Mouse (Mus musculus) forebrain, postnatal 0 days (tissue): ENCODE results near the gene Eme2. TPM values are rescaled to one million over a fixed set of nuclear protein-coding genes. Genes with fewer than 3 reads are reported as not detected.

Source experiments
- ATAC-seq: fragments of 200-750 bp; cut with Nextera tagmentation; 2 replicates; pipeline ENCODE4 v1.8.0; 2017; ENCODE audit warnings: mild to moderate bottlenecking, moderate library complexity
- DNase-seq: peaks from one replicate; pipeline ENCODE4 v3.0.0-alpha.2; 2015
- H3K27ac ChIP-seq: fragments of 300-500 bp; sonication (generic); 2 replicates; pipeline ENCODE4 v1.5.1; 2014; ENCODE audit warnings: low read depth, mild to moderate bottlenecking, antibody characterized with exemption, low read length, moderate library complexity, mixed read lengths
- H3K27me3 ChIP-seq: fragments of 300-500 bp; sonication (generic); 2 replicates; pipeline ENCODE4 v1.6.1; 2014; ENCODE audit warnings: mild to moderate bottlenecking, low read length, mixed read lengths; ENCODE audit not compliant: insufficient read depth
- H3K36me3 ChIP-seq: fragments of 300-500 bp; sonication (generic); 2 replicates; pipeline ENCODE4 v1.6.1; 2014; ENCODE audit warnings: mild to moderate bottlenecking, moderate library complexity; ENCODE audit not compliant: insufficient read depth
- H3K4me1 ChIP-seq: fragments of 300-500 bp; sonication (generic); 2 replicates; pipeline ENCODE4 v1.6.1; 2014; ENCODE audit warnings: antibody characterized with exemption; ENCODE audit not compliant: insufficient read depth
- H3K4me2 ChIP-seq: fragments of 300-500 bp; sonication (generic); 2 replicates; pipeline ENCODE4 v1.6.1; 2014; ENCODE audit warnings: low read depth, mild to moderate bottlenecking, moderate library complexity
- H3K4me3 ChIP-seq: fragments of 300-500 bp; sonication (generic); 2 replicates; pipeline ENCODE4 v1.5.1; 2014; ENCODE audit warnings: low read depth, low read length, mixed read lengths
- H3K9ac ChIP-seq: fragments of 300-500 bp; sonication (generic); 2 replicates; pipeline ENCODE4 v1.6.1; 2014; ENCODE audit warnings: mild to moderate bottlenecking
- H3K9me3 ChIP-seq: fragments of 300-500 bp; sonication (generic); 2 replicates; pipeline ENCODE4 v1.6.1; 2016; ENCODE audit warnings: low read length
- CTCF ChIP-seq: sonication (generic); IDR thresholded peaks from 2 replicates; pipeline ENCODE4 v1.5.1; 2016; ENCODE audit warnings: antibody characterized with exemption, control low read depth, low read depth
- WGBS: fragments of 180-500 bp; shearing (Covaris S2); extraction: QIAGEN DNeasy Blood & Tissue Kit; methylation state at CpG from one replicate; pipeline ENCODE4 v1.1.7; 2014; 5-methylcytosine and 5-hydroxymethylcytosine counted together
- polyA plus RNA-seq: library from polyadenylated mRNA; unstranded; fragments of >200 nt; fragmentation: Nextera tagmentation; extraction: Ambion mirVana; gene quantifications from 2 replicates; pipeline ENCODE4 v1.2.1, GENCODE M21; 2015
- total RNA-seq: library from RNA; depleted of rRNA; stranded (reverse); fragments of >200 nt; gene quantifications from 2 replicates; pipeline ENCODE4 v1.2.3, GENCODE M21; 2014; rRNA removed

Gene Eme2
- total and polyA plus RNA-seq, 2 experiments from 2014 or later, result 17.9 to 35.6 TPM

DNA sequence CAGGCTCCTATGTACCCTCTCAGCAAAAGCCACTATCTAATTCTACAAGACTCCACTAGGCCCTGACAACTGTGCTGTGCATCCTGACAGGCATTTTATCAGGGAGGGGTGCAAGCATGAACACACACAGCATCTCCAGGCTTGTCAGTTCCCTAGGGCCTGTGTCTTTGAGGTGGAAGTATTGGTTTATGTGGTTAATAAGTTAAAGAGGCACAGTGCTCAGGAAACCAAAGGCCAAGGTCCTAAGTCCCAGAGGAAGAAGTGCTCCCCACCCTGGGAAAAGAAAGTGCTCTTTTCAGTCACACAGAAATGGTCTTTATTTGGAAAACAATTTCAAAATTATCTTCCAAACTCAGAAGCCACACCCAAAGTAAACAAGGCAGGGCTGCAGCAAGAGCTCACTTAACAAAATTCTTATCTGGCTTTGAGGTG is 46.3 kb downstream of the Eme2 start:
- no peak for ATAC-seq
- peaks cover 5% of the 10 kb centered on the region for H3K36me3 ChIP-seq
- H3K4me2 ChIP-seq, result no peak overlapping the region
- no peaks in the 10 kb centered on the region for H3K27me3 ChIP-seq
- no peak for DNase-seq
- H3K4me1 ChIP-seq, result peaks cover 16% of the 10 kb centered on the region; the same call in 1 of the 2 replicates
- no peaks in the 10 kb centered on the region for H3K9me3 ChIP-seq
- no peak overlapping the region for H3K27ac ChIP-seq
- no peak overlapping the region for H3K9ac ChIP-seq
- no peak for TF ChIP-seq CTCF
- no peak overlapping the region for H3K4me3 ChIP-seq

DNA sequence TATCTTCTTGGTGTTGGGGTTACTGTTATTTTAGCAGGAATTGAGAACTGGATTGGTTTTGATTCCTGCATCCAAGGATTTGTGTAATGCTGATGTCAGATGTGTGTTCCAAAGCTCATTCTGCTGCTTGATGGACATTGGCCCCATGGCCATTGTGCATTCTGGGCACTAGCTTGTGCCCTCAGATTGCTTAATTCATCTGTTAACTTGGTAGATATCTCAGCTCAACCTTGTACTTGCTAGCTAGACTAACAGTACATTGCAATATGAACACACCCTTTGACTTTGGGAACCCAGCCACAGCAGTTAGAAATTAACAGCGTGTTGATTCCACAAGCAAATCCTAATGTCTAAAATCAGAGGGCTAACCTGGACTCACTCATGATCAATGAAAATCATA is 47.5 kb downstream of the Eme2 start:
- H3K27ac ChIP-seq, result no peak overlapping the region
- no peaks in the 10 kb centered on the region for H3K36me3 ChIP-seq
- 98% methylated on average over 1 of the region's 1 CpGs for WGBS
- ATAC-seq (no peak), DNase-seq (no peak)
- no peak overlapping the region for H3K4me2 ChIP-seq
- H3K4me1 ChIP-seq, result peaks cover 16% of the 10 kb centered on the region; the same call in 1 of the 2 replicates
- H3K27me3 ChIP-seq, result no peaks in the 10 kb centered on the region
- no peak for TF ChIP-seq CTCF
- no peaks in the 10 kb centered on the region for H3K9me3 ChIP-seq
- H3K4me3 ChIP-seq, result no peak overlapping the region
- H3K9ac ChIP-seq, result no peak overlapping the region

DNA sequence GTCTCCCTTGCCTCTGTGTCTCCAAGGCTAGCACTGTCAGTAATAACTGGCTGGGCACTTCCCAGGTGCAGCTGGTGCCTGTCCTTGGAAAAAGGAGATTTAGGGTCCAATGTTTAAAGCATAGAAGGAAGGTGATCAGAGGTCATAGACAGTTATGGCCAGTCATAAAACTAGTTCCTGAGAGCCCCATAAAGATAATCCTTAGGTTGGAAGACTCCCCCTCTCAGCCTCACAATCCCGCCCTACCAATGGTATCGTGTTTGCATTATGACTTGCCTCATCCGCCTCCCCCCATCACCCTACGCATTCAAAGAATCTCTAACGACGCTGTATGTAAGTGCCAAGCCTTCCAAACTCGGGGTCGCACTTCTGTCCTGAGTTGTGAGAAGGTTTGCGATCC is 50.4 kb downstream of the Eme2 start:
- Histone ChIP-seq H3K4me3 (no peak overlapping the region), H3K27me3 (no peaks in the 10 kb centered on the region; the same call in 1 of the 2 replicates), H3K36me3 (no peaks in the 10 kb centered on the region), H3K4me2 (no peak overlapping the region), H3K27ac (no peak overlapping the region), H3K9ac (no peak overlapping the region), H3K4me1 (0 out of 2 replicates have a peak, but pooled peaks cover 11% of the 10 kb centered on the region), H3K9me3 (no peaks in the 10 kb centered on the region)
- no peak for TF ChIP-seq CTCF
- ATAC-seq (no peak), DNase-seq (no peak)
- 56% methylated on average over 9 of the region's 9 CpGs for WGBS

DNA sequence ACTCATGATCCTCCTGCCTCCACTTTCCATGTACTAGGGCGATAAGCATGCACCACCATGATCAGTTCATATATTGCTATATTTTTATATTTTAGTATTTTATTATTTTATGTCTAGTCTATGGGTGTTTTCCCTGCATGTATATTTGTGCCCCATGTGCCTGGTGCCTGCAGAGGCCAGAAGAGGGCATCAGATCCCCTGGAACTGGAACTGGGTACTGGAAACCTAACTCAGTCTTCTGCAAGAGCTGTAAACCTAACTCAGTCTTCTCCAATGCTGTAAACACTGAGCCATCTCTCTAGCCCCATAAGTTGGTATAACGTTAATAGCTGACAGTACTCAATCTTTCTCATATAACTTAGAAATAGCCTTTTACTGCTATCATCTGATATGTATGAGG is 52.3 kb downstream of the Eme2 start:
- Histone ChIP-seq H3K36me3 (no peaks in the 10 kb centered on the region), H3K4me1 (no peaks in the 10 kb centered on the region), H3K9me3 (no peaks in the 10 kb centered on the region), H3K27ac (no peak overlapping the region), H3K4me3 (no peak overlapping the region), H3K9ac (no peak overlapping the region), H3K27me3 (no peaks in the 10 kb centered on the region; the same call in 1 of the 2 replicates), H3K4me2 (no peak overlapping the region)
- no peak for TF ChIP-seq CTCF
- no peak for DNase-seq
- WGBS, result 61% methylated on average over 2 of the region's 2 CpGs
- ATAC-seq, result no peak

DNA sequence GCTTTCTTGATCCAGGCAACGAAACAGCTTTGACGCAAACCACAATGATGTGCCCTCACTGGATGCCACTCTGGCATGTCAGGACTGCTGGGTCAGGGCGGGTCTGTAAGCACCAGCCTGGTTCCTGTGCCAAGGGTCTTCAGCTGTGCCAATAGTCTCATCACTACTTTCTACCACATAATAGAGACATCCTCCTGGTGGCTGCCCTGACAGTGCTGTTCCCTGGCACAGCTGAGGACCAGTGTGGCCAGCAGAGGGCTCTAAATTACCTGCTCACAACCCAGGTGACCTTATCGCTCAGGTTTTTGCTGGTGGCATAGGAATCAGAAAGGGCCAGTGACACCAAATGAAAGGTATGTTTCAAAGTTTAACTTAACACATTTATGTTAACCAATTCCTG is 53.8 kb downstream of the Eme2 start:
- Histone ChIP-seq H3K9me3 (no peaks in the 10 kb centered on the region), H3K9ac (no peak overlapping the region), H3K36me3 (no peaks in the 10 kb centered on the region), H3K4me3 (no peak overlapping the region), H3K27me3 (no peaks in the 10 kb centered on the region; the same call in 1 of the 2 replicates), H3K27ac (no peak overlapping the region), H3K4me2 (no peak overlapping the region), H3K4me1 (no peaks in the 10 kb centered on the region)
- no peak for DNase-seq
- no peak for TF ChIP-seq CTCF
- 48% methylated on average over 4 of the region's 4 CpGs for WGBS
- ATAC-seq, result no peak

DNA sequence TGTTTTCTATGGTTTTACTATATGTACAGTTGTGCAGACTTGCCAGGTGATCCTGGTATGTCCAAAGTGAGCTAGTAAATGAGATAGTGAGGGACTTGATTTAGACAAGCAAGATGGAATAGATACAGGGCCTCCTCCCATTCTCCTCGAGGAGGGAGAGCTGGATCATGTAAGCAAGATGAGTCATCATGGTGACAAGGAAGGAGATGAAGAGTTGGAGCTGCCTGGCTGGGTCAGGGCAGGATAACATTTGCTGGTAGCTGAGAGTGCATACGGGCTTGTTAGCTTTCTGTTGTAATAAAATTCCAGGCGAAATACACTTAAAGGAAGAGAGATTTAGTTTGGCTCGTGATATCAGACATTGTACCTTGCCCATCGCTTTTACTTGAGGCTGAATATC is 54.5 kb downstream of the Eme2 start:
- H3K4me3 ChIP-seq, result no peak overlapping the region
- TF ChIP-seq CTCF, result no peak
- no peak overlapping the region for H3K4me2 ChIP-seq
- no peak overlapping the region for H3K9ac ChIP-seq
- no peaks in the 10 kb centered on the region for H3K36me3 ChIP-seq
- no peaks in the 10 kb centered on the region for H3K9me3 ChIP-seq
- H3K4me1 ChIP-seq, result no peaks in the 10 kb centered on the region
- H3K27me3 ChIP-seq, result no peaks in the 10 kb centered on the region; the same call in 1 of the 2 replicates
- 65% methylated on average over 5 of the region's 5 CpGs for WGBS
- ATAC-seq (no peak), DNase-seq (no peak)
- H3K27ac ChIP-seq, result no peak overlapping the region

DNA sequence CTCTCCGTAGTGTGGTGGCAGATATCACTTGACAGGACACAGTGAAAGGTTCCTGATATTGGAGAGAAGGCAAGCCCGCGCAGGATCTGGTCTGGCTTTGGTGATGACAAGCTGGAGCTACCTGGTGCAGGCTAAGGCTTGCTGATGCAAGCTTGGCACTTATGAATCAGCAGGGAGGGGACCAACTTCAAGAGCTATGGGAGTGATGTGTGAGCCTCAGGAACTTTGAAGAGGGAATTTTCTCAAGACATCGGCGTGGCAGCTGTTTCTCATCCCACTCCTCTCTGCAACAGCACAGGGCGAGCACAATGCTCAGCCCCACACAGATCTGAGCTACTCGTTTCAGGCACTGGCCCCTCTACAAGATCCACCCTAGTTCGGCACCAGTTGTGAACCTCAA is 55.0 kb downstream of the Eme2 start, which contains the start of gene Hagh:
Gene Hagh, plus strand, starts transcription at position 302 of the 400 bp plus-strand sequence.
- H3K4me1 ChIP-seq, result no peaks in the 10 kb centered on the region

More for the DNA sequence above, 55.0 kb downstream of the Eme2 start, which contains the start of gene Hagh:
- WGBS, result 72% methylated on average over 8 of the region's 8 CpGs
- Histone ChIP-seq H3K9ac (no peak within 1 kb of the TSS), H3K27me3 (no peaks in the 10 kb centered on the region; the same call in 1 of the 2 replicates), H3K4me2 (no peak within 1 kb of the TSS), H3K27ac (no peak within 1 kb of the TSS), H3K36me3 (no peaks in the 10 kb centered on the region), H3K9me3 (no peaks in the 10 kb centered on the region), H3K4me3 (no peak within 1 kb of the TSS)
- ATAC-seq (no peak), DNase-seq (no peak)
- TF ChIP-seq CTCF, result no peak

Other genes starting within 250 kb of the Eme2 start
- gene Slc9a3r2, start 244.8 kb downstream of the Eme2 start, total RNA-seq, result 43.5 and 54.5 TPM in 2 replicates
- gene Slc9a3r2, start 244.8 kb downstream of the Eme2 start, polyA plus RNA-seq, result 42.0 and 48.3 TPM in 2 replicates
- gene Npw, start 236.6 kb downstream of the Eme2 start, total RNA-seq, result not detected in 2 replicates
- 0.64 and 0.96 TPM in 2 replicates for gene Npw, start 236.6 kb downstream of the Eme2 start, polyA plus RNA-seq
- gene Zfp598, start 225.4 kb downstream of the Eme2 start, total RNA-seq, result 31.2 and 41.5 TPM in 2 replicates
- 14.6 and 15.0 TPM in 2 replicates for gene Zfp598, start 225.4 kb downstream of the Eme2 start, polyA plus RNA-seq
- gene Syngr3, start 205.1 kb downstream of the Eme2 start, total RNA-seq, result 218 and 221 TPM in 2 replicates
- 255 and 290 TPM in 2 replicates for gene Syngr3, start 205.1 kb downstream of the Eme2 start, polyA plus RNA-seq
- 34.5 and 34.7 TPM in 2 replicates for gene Gfer, start 198.9 kb downstream of the Eme2 start, total RNA-seq
- gene Gfer, start 198.9 kb downstream of the Eme2 start, polyA plus RNA-seq, result 35.4 and 38.0 TPM in 2 replicates
- gene Noxo1, start 198.9 kb downstream of the Eme2 start, total RNA-seq, result 3.8 and 4.5 TPM in 2 replicates
- 1.4 and 2.5 TPM in 2 replicates for gene Noxo1, start 198.9 kb downstream of the Eme2 start, polyA plus RNA-seq
- 39.0 and 59.2 TPM in 2 replicates for gene Tbl3, start 187.4 kb downstream of the Eme2 start, total RNA-seq
- 45.7 and 48.0 TPM in 2 replicates for gene Tbl3, start 187.4 kb downstream of the Eme2 start, polyA plus RNA-seq
- 0.69 TPM in 1 of 2 replicates, not detected in the other for gene Rnf151, start 177.0 kb downstream of the Eme2 start, total RNA-seq
- not detected in 2 replicates for gene Rnf151, start 177.0 kb downstream of the Eme2 start, polyA plus RNA-seq
- 2,317 and 3,198 TPM in 2 replicates for gene Rps2, start 177.0 kb downstream of the Eme2 start, total RNA-seq
- gene Rps2, start 177.0 kb downstream of the Eme2 start, polyA plus RNA-seq, result 884 and 936 TPM in 2 replicates
- gene Ndufb10, start 170.6 kb downstream of the Eme2 start, total RNA-seq, result 151 and 199 TPM in 2 replicates
- gene Ndufb10, start 170.6 kb downstream of the Eme2 start, polyA plus RNA-seq, result 312 and 351 TPM in 2 replicates
- gene Rpl3l, start 167.3 kb downstream of the Eme2 start, total RNA-seq, result not detected in 2 replicates
- gene Rpl3l, start 167.3 kb downstream of the Eme2 start, polyA plus RNA-seq, result 0.34 TPM in 1 of 2 replicates, not detected in the other
- gene Msrb1, start 158.4 kb downstream of the Eme2 start, total RNA-seq, result 19.3 and 27.4 TPM in 2 replicates
- 28.4 and 28.6 TPM in 2 replicates for gene Msrb1, start 158.4 kb downstream of the Eme2 start, polyA plus RNA-seq
- 0.57 TPM in 1 of 2 replicates, not detected in the other for gene Hs3st6, start 142.1 kb downstream of the Eme2 start, total RNA-seq
- 0.45 and 0.53 TPM in 2 replicates for gene Hs3st6, start 142.1 kb downstream of the Eme2 start, polyA plus RNA-seq
- gene Meiob, start 90.8 kb downstream of the Eme2 start, total RNA-seq, result not detected in 2 replicates
- 0.08 and 0.15 TPM in 2 replicates for gene Meiob, start 90.8 kb downstream of the Eme2 start, polyA plus RNA-seq
- 62.0 and 62.8 TPM in 2 replicates for gene Hagh, start 54.9 kb downstream of the Eme2 start, total RNA-seq
- gene Hagh, start 54.9 kb downstream of the Eme2 start, polyA plus RNA-seq, result 61.6 and 66.6 TPM in 2 replicates
- gene Fahd1, start 44.7 kb downstream of the Eme2 start, total RNA-seq, result 15.1 and 16.6 TPM in 2 replicates
- gene Fahd1, start 44.7 kb downstream of the Eme2 start, polyA plus RNA-seq, result 13.5 and 15.6 TPM in 2 replicates
- gene Igfals, start 29.1 kb downstream of the Eme2 start, total RNA-seq, result 0.48 TPM in 1 of 2 replicates, not detected in the other
- gene Igfals, start 29.1 kb downstream of the Eme2 start, polyA plus RNA-seq, result 0.18 TPM in 1 of 2 replicates, not detected in the other
- gene Nubp2, start 8.7 kb downstream of the Eme2 start, total RNA-seq, result 40.5 and 50.6 TPM in 2 replicates
- 67.3 and 80.1 TPM in 2 replicates for gene Nubp2, start 8.7 kb downstream of the Eme2 start, polyA plus RNA-seq
- 75.7 and 91.0 TPM in 2 replicates for gene Spsb3, start 8.4 kb downstream of the Eme2 start, total RNA-seq
- 89.8 and 97.8 TPM in 2 replicates for gene Spsb3, start 8.4 kb downstream of the Eme2 start, polyA plus RNA-seq
- gene Mrps34, start within 50 bp of the Eme2 start, total RNA-seq, result 39.5 and 45.5 TPM in 2 replicates
- gene Mrps34, start within 50 bp of the Eme2 start, polyA plus RNA-seq, result 128 and 138 TPM in 2 replicates
- 60.1 and 75.7 TPM in 2 replicates for gene Nme3, start 1.4 kb upstream of the Eme2 start, total RNA-seq
- 74.7 and 81.0 TPM in 2 replicates for gene Nme3, start 1.4 kb upstream of the Eme2 start, polyA plus RNA-seq
- 128 and 151 TPM in 2 replicates for gene Mapk8ip3, start 41.9 kb upstream of the Eme2 start, total RNA-seq
- 50.3 and 65.1 TPM in 2 replicates for gene Mapk8ip3, start 41.9 kb upstream of the Eme2 start, polyA plus RNA-seq
- gene Jpt2, start 65.6 kb upstream of the Eme2 start, total RNA-seq, result 52.3 and 64.7 TPM in 2 replicates
- gene Jpt2, start 65.6 kb upstream of the Eme2 start, polyA plus RNA-seq, result 46.2 and 58.4 TPM in 2 replicates
- 16.2 and 21.5 TPM in 2 replicates for gene Cramp1l, start 120.7 kb upstream of the Eme2 start, total RNA-seq
- 1.9 and 2.9 TPM in 2 replicates for gene Cramp1l, start 120.7 kb upstream of the Eme2 start, polyA plus RNA-seq
- 31.8 and 37.7 TPM in 2 replicates for gene Ift140, start 121.0 kb upstream of the Eme2 start, total RNA-seq
- gene Ift140, start 121.0 kb upstream of the Eme2 start, polyA plus RNA-seq, result 11.6 and 15.2 TPM in 2 replicates
- 9.0 and 11.9 TPM in 2 replicates for gene Tmem204, start 188.5 kb upstream of the Eme2 start, total RNA-seq
- 10.3 and 10.6 TPM in 2 replicates for gene Tmem204, start 188.5 kb upstream of the Eme2 start, polyA plus RNA-seq
- gene Telo2, start 220.9 kb upstream of the Eme2 start, total RNA-seq, result 51.9 and 92.2 TPM in 2 replicates
- gene Telo2, start 220.9 kb upstream of the Eme2 start, polyA plus RNA-seq, result 32.4 and 35.6 TPM in 2 replicates
- 1.2 TPM in 1 of 2 replicates, not detected in the other for gene Ptx4, start 225.7 kb upstream of the Eme2 start, total RNA-seq
- 0.20 and 0.54 TPM in 2 replicates for gene Ptx4, start 225.7 kb upstream of the Eme2 start, polyA plus RNA-seq
- gene Clcn7, start 238.3 kb upstream of the Eme2 start, total RNA-seq, result 29.2 and 33.1 TPM in 2 replicates
- 14.8 and 19.0 TPM in 2 replicates for gene Clcn7, start 238.3 kb upstream of the Eme2 start, polyA plus RNA-seq